Mouse (Mus musculus) ES-Bruce4 (cell line): Measurements from ENCODE around the gene Srxn1. TPM values are rescaled to one million over a fixed set of nuclear protein-coding genes. Genes with fewer than 3 reads are reported as not detected.

Experiments
- H3K27ac ChIP-seq: 2 replicates; pipeline ENCODE4 v1.5.1; 2012; ENCODE audit warnings: low read length, inconsistent platforms; ENCODE audit not compliant: insufficient read depth
- H3K27me3 ChIP-seq: 2 replicates; pipeline ENCODE4 v1.6.1; 2012; ENCODE audit warnings: mild to moderate bottlenecking, low read length, inconsistent platforms; ENCODE audit not compliant: control insufficient read depth, poor library complexity, insufficient read depth, severe bottlenecking
- H3K36me3 ChIP-seq: 2 replicates; pipeline ENCODE4 v1.6.1; 2012; ENCODE audit warnings: inconsistent platforms, mild to moderate bottlenecking, low read length, moderate library complexity; ENCODE audit not compliant: control insufficient read depth, poor library complexity, insufficient read depth, severe bottlenecking
- H3K4me1 ChIP-seq: one replicate; pipeline ENCODE4 v1.8.1; 2011; ENCODE audit warnings: low read length; ENCODE audit not compliant: control insufficient read depth, insufficient read depth
- H3K4me3 ChIP-seq: 2 replicates; pipeline ENCODE4 v1.5.1; 2011; ENCODE audit warnings: low read depth, mild to moderate bottlenecking, low read length
- H3K9ac ChIP-seq: 2 replicates; pipeline ENCODE4 v1.6.1; 2012; ENCODE audit warnings: low read depth, mild to moderate bottlenecking, inconsistent platforms; ENCODE audit not compliant: poor library complexity, severe bottlenecking
- H3K9me3 ChIP-seq: replicated peaks from 2 replicates; pipeline ENCODE4 v1.6.1; 2012; ENCODE audit warnings: mild to moderate bottlenecking, low read length, inconsistent platforms; ENCODE audit not compliant: control insufficient read depth, poor library complexity, insufficient read depth, severe bottlenecking
- CTCF ChIP-seq: IDR thresholded peaks from one replicate; pipeline ENCODE4 v1.8.1; 2011; ENCODE audit warnings: low read depth, low read length
- EP300 ChIP-seq: IDR thresholded peaks from 2 replicates; pipeline ENCODE4 v1.6.1; 2011; ENCODE audit warnings: low read depth, low read length; ENCODE audit not compliant: insufficient read depth
- POLR2A ChIP-seq: IDR thresholded peaks from one replicate; pipeline ENCODE4 v1.8.1; 2011; ENCODE audit warnings: low read length; ENCODE audit not compliant: insufficient read depth
- polyA plus RNA-seq: library from polyadenylated mRNA; stranded (reverse); fragments of >200 nt; gene quantifications from 2 replicates; pipeline ENCODE4 v1.2.4, GENCODE M21; 2011; ENCODE audit warnings: low read depth; ENCODE audit not compliant: missing spikeins, insufficient read depth, insufficient read length

Srxn1 gene
- polyA plus RNA-seq, 1 experiment, result 18.1 TPM

DNA sequence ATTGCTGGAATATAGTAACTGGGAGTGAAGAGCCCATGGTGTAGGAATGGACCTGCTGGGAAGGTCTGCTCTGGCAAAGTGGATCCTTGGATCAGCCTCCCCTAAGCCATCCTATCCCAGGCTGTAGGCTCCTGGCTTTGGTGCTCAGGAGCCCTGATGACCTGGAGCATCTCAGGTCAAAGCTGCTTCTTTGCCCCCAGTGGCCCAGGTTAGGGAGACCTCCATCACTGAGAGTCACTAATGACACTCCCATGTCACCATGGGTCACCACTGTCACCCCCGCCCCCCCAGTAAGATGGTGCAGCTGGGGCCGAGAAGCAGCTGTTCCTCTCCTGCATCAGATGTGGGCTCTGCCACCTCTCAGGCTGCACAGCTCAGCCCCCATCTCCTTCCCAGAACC lies 35.4 kb upstream of the Srxn1 start:
- no peak overlapping the region for H3K27ac ChIP-seq
- H3K9ac ChIP-seq, result no peak overlapping the region
- no peaks in the 10 kb centered on the region for H3K9me3 ChIP-seq
- H3K4me1 ChIP-seq, result no peaks in the 10 kb centered on the region
- no peak overlapping the region for H3K4me3 ChIP-seq
- no peak for TF ChIP-seq EP300
- no peak for TF ChIP-seq CTCF
- no peak for TF ChIP-seq POLR2A
- no peaks in the 10 kb centered on the region for H3K36me3 ChIP-seq
- H3K27me3 ChIP-seq, result no peaks in the 10 kb centered on the region

- Histone ChIP-seq H3K4me1 (no peaks in the 10 kb centered on the region), H3K27ac (no peak overlapping the region), H3K36me3 (no peaks in the 10 kb centered on the region), H3K27me3 (no peaks in the 10 kb centered on the region; the same call in 1 of the 2 replicates), H3K4me3 (no peak overlapping the region), H3K9ac (no peak overlapping the region), H3K9me3 (no peaks in the 10 kb centered on the region)
- TF ChIP-seq EP300 (no peak), CTCF (no peak), POLR2A (no peak)
These were observed 30.8 kb upstream of the Srxn1 start for GRCm38 (mm10) chr2:152074521-152074920.

DNA sequence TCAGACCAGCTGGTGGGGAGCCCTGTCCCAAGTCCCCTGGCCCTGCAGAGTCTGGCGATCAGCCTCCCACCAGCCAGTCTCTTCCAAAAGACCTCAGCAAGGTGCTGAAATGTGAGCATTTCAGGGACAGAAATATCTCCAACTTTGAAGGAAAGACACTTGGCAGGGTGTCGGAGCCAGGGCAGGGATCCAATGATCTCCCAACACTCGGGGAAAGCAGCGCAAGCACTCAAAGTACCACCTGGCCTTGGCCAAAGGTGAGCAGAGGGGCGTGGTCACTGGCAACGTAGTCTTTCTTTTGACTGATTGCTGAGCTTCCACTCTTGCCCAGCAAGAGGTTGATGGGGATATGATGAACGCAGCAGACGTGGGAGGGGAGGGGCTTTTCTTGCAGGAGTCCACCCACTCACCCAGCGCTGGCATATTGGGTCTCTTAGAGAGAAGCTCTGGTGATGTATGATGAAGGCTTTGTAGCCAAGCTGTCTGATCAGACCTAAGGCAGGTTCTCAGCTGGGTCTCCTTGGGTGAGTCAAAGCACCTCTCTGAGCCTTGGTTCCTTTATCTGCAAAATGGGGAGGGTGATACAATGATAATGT lies 29.9 kb upstream of the Srxn1 start:
- no peaks in the 10 kb centered on the region for H3K36me3 ChIP-seq
- H3K9me3 ChIP-seq, result no peaks in the 10 kb centered on the region
- peaks cover 3% of the 10 kb centered on the region for H3K4me1 ChIP-seq
- H3K27me3 ChIP-seq, result no peaks in the 10 kb centered on the region; the same call in 1 of the 2 replicates
- H3K9ac ChIP-seq, result no peak overlapping the region
- H3K27ac ChIP-seq, result no peak overlapping the region
- no peak overlapping the region for H3K4me3 ChIP-seq
- no peak for TF ChIP-seq EP300
- TF ChIP-seq CTCF, result no peak
- TF ChIP-seq POLR2A, result no peak

GRCm38 (mm10) chr2:152077337-152077736 lies 28.0 kb upstream of the Srxn1 start:
- no peak overlapping the region for H3K27ac ChIP-seq
- H3K27me3 ChIP-seq, result peaks cover 2% of the 10 kb centered on the region; the same call in 1 of the 2 replicates
- TF ChIP-seq CTCF (no peak), EP300 (no peak)
- H3K36me3 ChIP-seq, result no peaks in the 10 kb centered on the region
- no peaks in the 10 kb centered on the region for H3K9me3 ChIP-seq
- H3K4me1 ChIP-seq, result peaks cover 3% of the 10 kb centered on the region
- no peak overlapping the region for H3K9ac ChIP-seq
- H3K4me3 ChIP-seq, result no peak overlapping the region

GRCm38 (mm10) chr2:152080685-152081541 lies 24.4 kb upstream of the Srxn1 start, which contains the start of gene Scrt2:
Gene Scrt2 (plus strand): TSS chr2:152081529.
- Histone ChIP-seq H3K9me3 (no peaks in the 10 kb centered on the region), H3K4me3 (peak within 1 kb of the TSS; percentile 74), H3K9ac (peak within 1 kb of the TSS; percentile 9; the same call in 1 of the 2 replicates), H3K4me1 (peaks cover 3% of the 10 kb centered on the region), H3K27ac (no peak within 1 kb of the TSS), H3K36me3 (no peaks in the 10 kb centered on the region), H3K27me3 (peaks cover 2% of the 10 kb centered on the region; the same call in 1 of the 2 replicates)
- TF ChIP-seq EP300 (no peak), CTCF (no peak), POLR2A (no peak)
